Mouse (Mus musculus) CH12.LX (cell line): Measurements from ENCODE around the gene Arfgap3. TPM values are rescaled to one million over a fixed set of nuclear protein-coding genes. Genes with fewer than 3 reads are reported as not detected.
A peak's percentile ranks its signal among the peaks of the same experiment; 100 is the strongest.

Source experiments
- DNase-seq: peaks from one replicate; pipeline ENCODE4 v3.0.0-alpha.2; 2013; ENCODE audit errors: extremely low read depth
- H3K27ac ChIP-seq: 2 replicates; pipeline ENCODE4 v1.5.1; 2012; ENCODE audit warnings: low read depth, mild to moderate bottlenecking, control low read depth, moderate library complexity; ENCODE audit not compliant: insufficient read depth
- H3K27me3 ChIP-seq: replicated peaks from 2 replicates; pipeline ENCODE3; 2012; ENCODE audit warnings: inconsistent platforms
- H3K36me3 ChIP-seq, 2 experiments: replicated peaks in 1 of 2; 2 replicates each; pipeline versions ENCODE3 to v1.6.1; 2012; ENCODE audit warnings: inconsistent platforms in 1 of 2, low read length in 1 of 2, mild to moderate bottlenecking in 1 of 2, mixed read lengths in 1 of 2, moderate library complexity in 1 of 2; ENCODE audit not compliant: control insufficient read depth in 1 of 2, insufficient read depth in 1 of 2
- H3K4me1 ChIP-seq, 2 experiments: 2 replicates each; pipeline ENCODE4 v1.6.1; 2012; ENCODE audit warnings: inconsistent platforms in 1 of 2, moderate library complexity in 1 of 2; ENCODE audit not compliant: insufficient read depth in 2 of 2, control insufficient read depth in 1 of 2
- H3K4me2 ChIP-seq: 2 replicates; pipeline ENCODE4 v1.6.1; 2012; ENCODE audit warnings: low read depth, mild to moderate bottlenecking, control low read depth; ENCODE audit not compliant: poor library complexity, insufficient read depth, severe bottlenecking
- H3K4me3 ChIP-seq, 3 experiments: fragments of 150-350 bp in 1 of 3; sonication (generic) in 1 of 3; replicated peaks in 1 of 3; 2 replicates each; pipeline versions ENCODE3 to v1.5.1; 2011 to 2012; ENCODE audit warnings: low read depth in 2 of 3, low read length in 2 of 3, mild to moderate bottlenecking in 2 of 3, moderate library complexity in 2 of 3, control low read depth in 1 of 3, improper control_type of control experiment in 1 of 3, inconsistent platforms in 1 of 3, mixed read lengths in 1 of 3; ENCODE audit not compliant: poor library complexity in 1 of 3
- H3K79me2 ChIP-seq: replicated peaks from 2 replicates; pipeline ENCODE4 v1.6.1; 2012; ENCODE audit warnings: mild to moderate bottlenecking, moderate library complexity; ENCODE audit not compliant: control insufficient read depth, poor library complexity, insufficient read depth, severe bottlenecking; ENCODE audit errors: extremely low read depth
- H3K9ac ChIP-seq: 2 replicates; pipeline ENCODE4 v1.6.1; 2012; ENCODE audit warnings: low read depth, mild to moderate bottlenecking, control low read depth, moderate library complexity; ENCODE audit not compliant: insufficient read depth
- H3K9me3 ChIP-seq: replicated peaks from 2 replicates; pipeline ENCODE3; 2012; ENCODE audit warnings: low read length, inconsistent platforms, mixed read lengths
- E2F4 ChIP-seq: IDR thresholded peaks from 2 replicates; pipeline ENCODE4 v1.6.1; 2011; ENCODE audit warnings: low read depth, low read length, improper control_type of control experiment; ENCODE audit not compliant: insufficient replicate concordance
- ELF1 ChIP-seq: IDR thresholded peaks from 2 replicates; pipeline ENCODE4 v1.6.1; 2014; ENCODE audit warnings: low read depth, mild to moderate bottlenecking, inconsistent platforms, low read length, improper control_type of control experiment
- GABPA ChIP-seq: IDR thresholded peaks from 2 replicates; pipeline ENCODE4 v1.6.1; 2012; ENCODE audit warnings: low read depth, low read length, improper control_type of control experiment, inconsistent platforms; ENCODE audit not compliant: insufficient replicate concordance
- HCFC1 ChIP-seq: IDR thresholded peaks from 2 replicates; pipeline ENCODE4 v1.6.1; 2012; ENCODE audit warnings: low read depth, mild to moderate bottlenecking, inconsistent platforms, low read length, improper control_type of control experiment
- JUND ChIP-seq: conservative IDR thresholded peaks from 2 replicates; pipeline ENCODE4 v1.6.1; 2011; ENCODE audit warnings: low read depth, low read length, improper control_type of control experiment
- KAT2A ChIP-seq: IDR thresholded peaks from 2 replicates; pipeline ENCODE4 v1.6.1; 2012; ENCODE audit warnings: low read length, improper control_type of control experiment, inconsistent platforms; ENCODE audit not compliant: insufficient replicate concordance
- MAFK ChIP-seq: IDR thresholded peaks from 2 replicates; pipeline ENCODE4 v1.6.1; 2011; ENCODE audit warnings: low read length, improper control_type of control experiment; ENCODE audit not compliant: insufficient replicate concordance
- MXI1 ChIP-seq: IDR thresholded peaks from 2 replicates; pipeline ENCODE4 v1.6.1; 2011; ENCODE audit warnings: mild to moderate bottlenecking, low read depth, low read length, improper control_type of control experiment
- MYC ChIP-seq: IDR thresholded peaks from 2 replicates; pipeline ENCODE4 v1.6.1; 2011; ENCODE audit warnings: low read depth, mild to moderate bottlenecking, improper control_type of control experiment, low read length
- NELFE ChIP-seq: IDR thresholded peaks from 2 replicates; pipeline ENCODE4 v1.6.1; 2011; ENCODE audit warnings: low read depth, low read length, improper control_type of control experiment
- NRF1 ChIP-seq: IDR thresholded peaks from 2 replicates; pipeline ENCODE4 v1.6.1; 2014; ENCODE audit warnings: low read depth, mild to moderate bottlenecking, inconsistent platforms, low read length, improper control_type of control experiment, moderate library complexity
- RCOR1 ChIP-seq: conservative IDR thresholded peaks from 2 replicates; pipeline ENCODE4 v1.6.1; 2012; ENCODE audit warnings: low read depth, mild to moderate bottlenecking, inconsistent platforms, low read length, improper control_type of control experiment
- TCF12 ChIP-seq: IDR thresholded peaks from 2 replicates; pipeline ENCODE4 v1.6.1; 2014; ENCODE audit warnings: low read depth, mild to moderate bottlenecking, inconsistent platforms, low read length, improper control_type of control experiment
- ZC3H11A ChIP-seq: IDR thresholded peaks from 2 replicates; pipeline ENCODE4 v1.6.1; 2012; ENCODE audit warnings: low read depth, mild to moderate bottlenecking, inconsistent platforms, low read length, improper control_type of control experiment
- ZKSCAN1 ChIP-seq: IDR thresholded peaks from 2 replicates; pipeline ENCODE4 v1.6.1; 2012; ENCODE audit warnings: low read depth, inconsistent platforms, low read length, improper control_type of control experiment, borderline replicate concordance
- dilution Hi-C: fragments of 300-500 bp; cut with MboI; formaldehyde crosslinking; loops from 2 replicates; pipeline ENCODE4 v1.14.3; 2020; ENCODE audit warnings: low sequenced_read_pairs; ENCODE audit not compliant: extremely low pct_unique_long_range_greater_than_20kb, extremely low pct_ligation_motif_present
- in situ Hi-C: fragments of 300-500 bp; cut with MboI; formaldehyde crosslinking; loops from 3 replicates; pipeline ENCODE4 v1.14.3; 2019; ENCODE audit warnings: low sequenced_read_pairs, low pct_ligation_motif_present, low pct_unique_long_range_greater_than_20kb, mixed read lengths
- polyA plus RNA-seq: library from polyadenylated mRNA; unstranded; fragments of >175 nt; gene quantifications from 2 replicates; pipeline ENCODE4 v1.2.1, GENCODE M21; 2012; ENCODE audit warnings: low read depth; ENCODE audit not compliant: insufficient read length
- total RNA-seq, 2 experiments: library from RNA; depleted of rRNA; stranded (reverse); fragments of 300-350 nt in 1 of 2; fragments of >200 nt in 1 of 2; gene quantifications; 2 replicates each; pipeline ENCODE4 v1.2.3; 2012 to 2014

Gene Arfgap3
- total and polyA plus RNA-seq, 3 experiments, result 11.0 to 21.7 (median 20.3) TPM

DNA sequence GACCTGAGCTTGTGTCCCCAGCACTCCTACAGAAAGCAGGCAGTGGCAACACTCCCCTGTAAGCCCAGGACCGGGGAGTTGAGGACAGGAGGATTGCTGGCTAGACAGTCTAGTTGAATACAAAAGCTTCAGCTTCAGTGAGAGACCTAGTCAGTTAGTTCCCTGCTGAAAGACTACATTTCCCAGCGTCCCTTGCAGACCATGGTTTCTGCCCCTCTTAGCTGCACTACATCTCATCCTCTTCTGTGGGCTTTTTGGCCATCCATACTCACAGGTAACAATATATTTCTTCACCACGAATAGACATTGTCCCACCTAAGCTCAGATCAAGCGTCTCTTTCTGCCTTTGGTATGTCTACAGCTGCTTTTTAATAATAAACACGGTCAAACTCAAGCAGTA lies 67.7 kb downstream of the Arfgap3 start:
- Histone ChIP-seq H3K4me1 (no peaks in the 10 kb centered on the region), H3K79me2 (no peaks in the 10 kb centered on the region), H3K9ac (no peak overlapping the region), H3K4me3 (no peak overlapping the region), H3K36me3 (no peaks in the 10 kb centered on the region), H3K4me2 (no peak overlapping the region), H3K9me3 (peaks cover 3% of the 10 kb centered on the region), H3K27me3 (no peaks in the 10 kb centered on the region), H3K27ac (no peak overlapping the region)
- no peak for DNase-seq
- TF ChIP-seq HCFC1 (peak; percentile 83), KAT2A (0 out of 2 replicates have a peak, but pooled peaks have one; percentile 23), ELF1 (no peak)
- in situ Hi-C loops, result no loop called here
- dilution Hi-C loops, result no loop called here

- Histone ChIP-seq H3K4me1 (no peaks in the 10 kb centered on the region), H3K79me2 (no peaks in the 10 kb centered on the region), H3K36me3 (no peaks in the 10 kb centered on the region), H3K9me3 (peaks cover 5% of the 10 kb centered on the region), H3K9ac (no peak overlapping the region), H3K27ac (no peak overlapping the region), H3K4me2 (no peak overlapping the region), H3K4me3 (no peak overlapping the region), H3K27me3 (no peaks in the 10 kb centered on the region)
- dilution Hi-C loops (no loop called here), in situ Hi-C loops (no loop called here)
- no peak for DNase-seq
- no peak for TF ChIP-seq E2F4
- no peak for TF ChIP-seq ELF1
- no peak for TF ChIP-seq MAFK
- no peak for TF ChIP-seq NELFE
- TF ChIP-seq ZC3H11A, result no peak
- no peak for TF ChIP-seq MYC
- TF ChIP-seq ZKSCAN1, result no peak
- no peak for TF ChIP-seq MXI1
- TF ChIP-seq JUND, result no peak
- TF ChIP-seq RCOR1, result no peak
- TF ChIP-seq TCF12, result no peak
- TF ChIP-seq NRF1, result no peak
- no peak for TF ChIP-seq HCFC1
- no peak for TF ChIP-seq GABPA
These were observed 68.7 kb downstream of the Arfgap3 start for GRCm38 (mm10) chr15:83281303-83281702.
